Mouse (Mus musculus) heart, adult 2 months (tissue): ENCODE results near the gene Tmed6.

Experiments
- CTCF ChIP-seq: fragments of 200-600 bp; IDR thresholded peaks from 2 replicates; pipeline ENCODE4 v1.8.1; 2022; ENCODE audit warnings: antibody characterized with exemption, mild to moderate bottlenecking, moderate library complexity
- POLR2A ChIP-seq: fragments of 200-500 bp; IDR thresholded peaks from 2 replicates; pipeline ENCODE4 v1.6.1; 2011; ENCODE audit warnings: mild to moderate bottlenecking, low read depth, low read length, control low read depth; ENCODE audit not compliant: insufficient read depth

DNA sequence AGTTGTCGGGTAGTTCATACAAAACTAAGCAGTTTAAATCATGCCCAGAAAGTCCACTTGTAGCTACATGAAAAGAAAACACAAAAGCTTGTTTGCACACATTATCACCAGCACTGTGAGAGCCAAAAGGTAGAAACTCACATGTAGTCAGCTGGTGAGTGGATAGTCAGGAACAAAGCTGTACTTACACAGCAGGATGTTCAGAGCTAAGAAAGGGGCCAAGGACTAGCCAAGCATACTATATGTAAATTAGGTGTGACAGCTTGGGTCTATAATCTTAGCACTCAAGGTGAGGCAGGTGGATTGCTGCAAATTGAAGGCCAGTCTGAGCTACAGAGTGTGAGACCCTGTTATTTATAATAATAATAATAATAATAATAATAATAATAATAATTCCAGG lies 2.8 kb downstream of the Tmed6 start:
- no peak for TF ChIP-seq POLR2A
- TF ChIP-seq CTCF = no peak
